ENCODE assay signal across 17 mouse cellular contexts in the genomic region with DNA sequence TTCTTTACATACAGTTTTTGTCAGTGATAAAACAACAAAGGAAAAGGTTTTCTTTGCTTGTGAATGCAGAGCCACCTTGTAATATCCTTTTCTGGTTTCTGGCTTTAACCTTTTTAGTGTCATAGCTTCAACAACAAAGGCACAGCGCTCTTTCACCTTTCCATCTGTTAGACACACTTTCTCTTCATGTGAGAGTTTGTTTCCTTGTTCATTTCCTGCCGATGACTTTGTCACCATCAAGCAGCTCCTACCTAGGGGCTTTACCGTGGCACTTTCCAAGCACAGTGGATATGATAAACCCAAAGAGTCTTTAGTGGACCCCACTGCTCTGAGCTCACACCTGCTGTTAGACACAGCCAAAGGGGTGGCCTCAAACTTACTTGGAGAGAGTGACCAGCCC. TPM values are rescaled to one million over a fixed set of nuclear protein-coding genes. Genes with fewer than 3 reads are reported as not detected.
DNase-seq lines count a peak whose midpoint lies in the region; ATAC-seq lines count a peak whose summit lies in the region.
"Had no signal": no experiment of that assay in that cellular context is flagged by ENCODE, and none has a peak within 500 bp of the region (broad histone marks: within the 10 kb centered on the region; RNA-seq: fewer than 3 reads in every experiment).

No protein-coding gene starts in this region.

- ATAC-seq in CD4-positive, CD25-positive, alpha-beta regulatory T cell, adult 4 months = peak; percentile 76
- ATAC-seq: forebrain, embryonic 13.5 days; forebrain, postnatal 0 days; Patski had no signal

- peak; percentile 34 for DNase-seq in induced T-regulatory cell, adult 2 months (ENCODE audit: low read depth)
- peak; percentile 45 for DNase-seq in thymus, postnatal 14 days
- DNase-seq in layer of hippocampus, postnatal 36 days = no peak
- DNase-seq in kidney, adult 11 months = no peak
- DNase-seq in embryo, embryonic 10 days (ENCODE audit: low spot score) = no peak
- no peak for DNase-seq in urinary bladder, adult 18-20 months (ENCODE audit: low spot score in 2 of 2)
- DNase-seq: adrenal gland, adult 8-10 months; adrenal gland, postnatal 36 days; cerebellum, adult 2 months; cerebellum, postnatal 36 days; forebrain, postnatal 0 days; gastrocnemius, adult 2 months; gastrocnemius, postnatal 25 days; heart, postnatal 36 days had no signal

RNA-seq across cellular contexts. Expression of a gene that starts 19.0 kb away (rescaled TPM):
- polyA plus RNA-seq in CD4-positive, CD25-positive, alpha-beta regulatory T cell, adult 4 months (2017; shearing (Covaris generic)) = 1,000 to 10,000 TPM; 1,591 to 2,129 TPM
- 100 to 1,000 TPM; 327 to 329 TPM for total RNA-seq in layer of hippocampus, postnatal 36 days (2021)

RNA-seq across cellular contexts. Expression of a gene that starts 40.0 kb away (rescaled TPM):
- 100 to 1,000 TPM; 173 TPM for polyA plus RNA-seq in CD4-positive, CD25-positive, alpha-beta regulatory T cell, adult 4 months (2017; shearing (Covaris generic))
- total RNA-seq in layer of hippocampus, postnatal 36 days (2021) = 10 to 100 TPM; 67.1 TPM

Comparison
In these comparisons a context has a peak if more than half of its experiments do, and no peak if none do; other contexts are left out.
1. DNase-seq: peak in induced T-regulatory cell, adult 2 months (single experiment) and thymus, postnatal 14 days (single experiment); none in layer of hippocampus, postnatal 36 days (0 of 2), kidney, adult 11 months (single experiment), embryo, embryonic 10 days (single experiment) and urinary bladder, adult 18-20 months (0 of 2).